Mouse (Mus musculus) intestine, embryonic 16.5 days (tissue): Measurements from ENCODE around the gene Srp68. TPM values are rescaled to one million over a fixed set of nuclear protein-coding genes. Genes with fewer than 3 reads are reported as not detected.

Experiments used
- ATAC-seq: fragments of 200-750 bp; cut with Nextera tagmentation; 2 replicates; pipeline ENCODE4 v1.8.0; 2017; ENCODE audit warnings: moderate TSS enrichment, moderate library complexity
- H3K27ac ChIP-seq: fragments of 300-500 bp; sonication (generic); 2 replicates; pipeline ENCODE4 v1.5.1; 2014; ENCODE audit warnings: mild to moderate bottlenecking, low read length
- H3K27me3 ChIP-seq: fragments of 300-500 bp; sonication (generic); replicated peaks from 2 replicates; pipeline ENCODE4 v1.6.1; 2014; ENCODE audit warnings: low read length, control low read depth, mixed read lengths; ENCODE audit not compliant: control insufficient read depth, insufficient read depth
- H3K36me3 ChIP-seq: fragments of 300-500 bp; sonication (generic); 2 replicates; pipeline ENCODE4 v1.6.1; 2014; ENCODE audit warnings: low read length, control low read depth; ENCODE audit not compliant: control insufficient read depth, insufficient read depth
- H3K4me1 ChIP-seq: fragments of 300-500 bp; sonication (generic); 2 replicates; pipeline ENCODE4 v1.6.1; 2014; ENCODE audit warnings: low read length, control low read depth, mixed read lengths; ENCODE audit not compliant: control insufficient read depth, insufficient read depth
- H3K4me2 ChIP-seq: fragments of 300-500 bp; sonication (generic); 2 replicates; pipeline ENCODE4 v1.6.1; 2014; ENCODE audit warnings: low read depth, low read length, control low read depth
- H3K4me3 ChIP-seq: fragments of 300-500 bp; sonication (generic); 2 replicates; pipeline ENCODE4 v1.5.1; 2014; ENCODE audit warnings: mild to moderate bottlenecking, low read length
- H3K9ac ChIP-seq: fragments of 300-500 bp; sonication (generic); 2 replicates; pipeline ENCODE4 v1.6.1; 2014; ENCODE audit warnings: low read depth, low read length
- H3K9me3 ChIP-seq: fragments of 300-500 bp; sonication (generic); 2 replicates; pipeline ENCODE4 v1.6.1; 2016; ENCODE audit warnings: low read length, control low read depth; ENCODE audit not compliant: control insufficient read depth
- WGBS: fragments of 180-500 bp; shearing (Covaris S2); extraction: QIAGEN DNeasy Blood & Tissue Kit; methylation state at CpG from one replicate; pipeline ENCODE4 v1.1.7; 2014; 5-methylcytosine and 5-hydroxymethylcytosine counted together
- polyA plus RNA-seq: library from polyadenylated mRNA; unstranded; fragments of >200 nt; fragmentation: Nextera tagmentation; extraction: Ambion mirVana; gene quantifications from 2 replicates; pipeline ENCODE4 v1.2.1, GENCODE M21; 2015

The Srp68 gene
- polyA plus RNA-seq, 1 experiment from 2014 or later, result 90.9 TPM

- no peak for ATAC-seq
- peaks cover 7% of the 10 kb centered on the region for H3K4me1 ChIP-seq
- peak overlapping the region; percentile 83; the same call in 1 of the 2 replicates for H3K4me3 ChIP-seq
- peak overlapping the region; percentile 89 for H3K4me2 ChIP-seq
- H3K27ac ChIP-seq, result no peak overlapping the region
- H3K9ac ChIP-seq, result no peak overlapping the region
- H3K27me3 ChIP-seq, result no peaks in the 10 kb centered on the region
- H3K9me3 ChIP-seq, result no peaks in the 10 kb centered on the region
- H3K36me3 ChIP-seq, result peaks cover 2% of the 10 kb centered on the region
- 94% methylated on average over 2 of the region's 2 CpGs for WGBS
Observed at GRCm38 (mm10) chr11:116305423-116305822, 31.4 kb upstream of the Srp68 start.

- H3K36me3 ChIP-seq, result peaks cover 5% of the 10 kb centered on the region
- WGBS, result 97% methylated on average over 6 of the region's 6 CpGs
- ATAC-seq, result no peak
Observed at GRCm38 (mm10) chr11:116298621-116299020, 24.6 kb upstream of the Srp68 start.

DNA sequence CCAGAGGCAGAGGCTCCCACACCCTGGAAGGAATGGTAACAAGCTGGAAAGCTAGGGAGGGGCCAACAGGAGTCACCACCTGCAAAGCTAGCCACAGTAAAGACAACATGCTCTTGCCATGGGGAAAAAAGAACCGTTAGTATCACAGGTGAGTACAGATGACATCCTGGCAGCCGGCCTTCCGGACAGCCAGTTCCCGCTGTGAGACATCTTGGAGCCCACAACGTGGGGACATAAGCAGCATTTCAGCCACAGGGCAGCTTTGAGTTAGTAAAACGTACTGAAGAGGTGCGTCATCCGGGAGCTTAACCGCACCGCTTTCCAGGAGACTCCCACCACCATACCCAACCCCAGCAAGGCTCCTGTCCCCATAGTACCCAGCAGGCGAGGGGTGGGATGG is 24.2 kb upstream of the Srp68 start:
- Histone ChIP-seq H3K9me3 (no peaks in the 10 kb centered on the region), H3K27me3 (no peaks in the 10 kb centered on the region), H3K27ac (no peak overlapping the region), H3K4me2 (no peak overlapping the region), H3K9ac (0 out of 2 replicates have a peak overlapping the region, but pooled peaks have one; percentile 5), H3K36me3 (peaks cover 5% of the 10 kb centered on the region), H3K4me3 (no peak overlapping the region), H3K4me1 (peaks cover 11% of the 10 kb centered on the region)
- ATAC-seq, result no peak
- WGBS, result 92% methylated on average over 11 of the region's 11 CpGs

More at GRCm38 (mm10) chr11:116298621-116299020, 24.6 kb upstream of the Srp68 start:
- 0 out of 2 replicates have a peak overlapping the region, but pooled peaks have one; percentile 5 for H3K9ac ChIP-seq
- H3K4me3 ChIP-seq, result no peak overlapping the region
- H3K4me2 ChIP-seq, result no peak overlapping the region
- H3K9me3 ChIP-seq, result no peaks in the 10 kb centered on the region
- H3K27me3 ChIP-seq, result no peaks in the 10 kb centered on the region
- H3K4me1 ChIP-seq, result peaks cover 7% of the 10 kb centered on the region
- H3K27ac ChIP-seq, result no peak overlapping the region

- Histone ChIP-seq H3K4me3 (no peak overlapping the region), H3K4me1 (peaks cover 11% of the 10 kb centered on the region), H3K9ac (peak overlapping the region; percentile 24; the same call in 1 of the 2 replicates), H3K27me3 (no peaks in the 10 kb centered on the region), H3K36me3 (peaks cover 5% of the 10 kb centered on the region; the same call in 1 of the 2 replicates), H3K9me3 (no peaks in the 10 kb centered on the region), H3K27ac (no peak overlapping the region), H3K4me2 (no peak overlapping the region)
- whole genome bisulfite sequencing, result 77% methylated on average over 3 of the region's 3 CpGs
- no peak for ATAC-seq
Observed at GRCm38 (mm10) chr11:116297017-116297416, 23.0 kb upstream of the Srp68 start.

- H3K27ac ChIP-seq, result no peak overlapping the region
- H3K4me1 ChIP-seq, result peaks cover 11% of the 10 kb centered on the region
- peaks cover 5% of the 10 kb centered on the region; the same call in 1 of the 2 replicates for H3K36me3 ChIP-seq
- no peaks in the 10 kb centered on the region for H3K9me3 ChIP-seq
- no peak overlapping the region for H3K9ac ChIP-seq
- no peak for ATAC-seq
- 88% methylated on average over 8 of the region's 8 CpGs for WGBS
- no peak overlapping the region for H3K4me2 ChIP-seq
- no peaks in the 10 kb centered on the region for H3K27me3 ChIP-seq
- H3K4me3 ChIP-seq, result no peak overlapping the region
Observed at GRCm38 (mm10) chr11:116296191-116296734, 22.2 kb upstream of the Srp68 start.

- 0 out of 2 replicates have a peak overlapping the region, but pooled peaks have one; percentile 40 for H3K9ac ChIP-seq
- no peaks in the 10 kb centered on the region for H3K9me3 ChIP-seq
- WGBS, result 30% methylated on average over 5 of the region's 5 CpGs
- peaks cover 7% of the 10 kb centered on the region; the same call in 1 of the 2 replicates for H3K36me3 ChIP-seq
- H3K4me1 ChIP-seq, result peaks cover 11% of the 10 kb centered on the region
- H3K27ac ChIP-seq, result peak overlapping the region; percentile 51; the same call in 1 of the 2 replicates
- peak; percentile 29 for ATAC-seq
- no peak overlapping the region for H3K4me2 ChIP-seq
- H3K27me3 ChIP-seq, result no peaks in the 10 kb centered on the region
- H3K4me3 ChIP-seq, result no peak overlapping the region
Observed at GRCm38 (mm10) chr11:116294319-116294718, 20.3 kb upstream of the Srp68 start.

- peak; percentile 79 for ATAC-seq
- no peaks in the 10 kb centered on the region for H3K9me3 ChIP-seq
- H3K36me3 ChIP-seq, result peaks cover 5% of the 10 kb centered on the region; the same call in 1 of the 2 replicates
- H3K4me2 ChIP-seq, result no peak overlapping the region
- H3K27me3 ChIP-seq, result no peaks in the 10 kb centered on the region
- H3K4me1 ChIP-seq, result peaks cover 11% of the 10 kb centered on the region
- H3K4me3 ChIP-seq, result no peak overlapping the region
- peak overlapping the region; percentile 40; the same call in 1 of the 2 replicates for H3K9ac ChIP-seq
- peak overlapping the region; percentile 51; the same call in 1 of the 2 replicates for H3K27ac ChIP-seq
- 74% methylated on average over 12 of the region's 12 CpGs for WGBS
Observed at GRCm38 (mm10) chr11:116293538-116294137, 19.6 kb upstream of the Srp68 start.

GRCm38 (mm10) chr11:116292401-116292800 is 18.4 kb upstream of the Srp68 start:
- Histone ChIP-seq H3K9me3 (no peaks in the 10 kb centered on the region), H3K4me2 (no peak overlapping the region), H3K4me1 (peaks cover 13% of the 10 kb centered on the region), H3K36me3 (peaks cover 5% of the 10 kb centered on the region; the same call in 1 of the 2 replicates), H3K27ac (no peak overlapping the region), H3K9ac (no peak overlapping the region), H3K4me3 (no peak overlapping the region), H3K27me3 (no peaks in the 10 kb centered on the region)
- no peak for ATAC-seq
- WGBS, result 93% methylated on average over 13 of the region's 13 CpGs

GRCm38 (mm10) chr11:116290556-116290955 is 16.5 kb upstream of the Srp68 start:
- Histone ChIP-seq H3K27ac (0 out of 2 replicates have a peak overlapping the region, but pooled peaks have one; percentile 42), H3K9ac (no peak overlapping the region), H3K9me3 (no peaks in the 10 kb centered on the region), H3K27me3 (no peaks in the 10 kb centered on the region), H3K36me3 (peaks cover 5% of the 10 kb centered on the region; the same call in 1 of the 2 replicates), H3K4me1 (peaks cover 18% of the 10 kb centered on the region), H3K4me2 (no peak overlapping the region), H3K4me3 (no peak overlapping the region)
- WGBS, result 62% methylated on average over 8 of the region's 8 CpGs
- no peak for ATAC-seq
